Mouse (Mus musculus): ENCODE data around the gene Notch1.

Gene Notch1

GRCm38 (mm10) chr2:26500599-26501370 is 15.7 kb downstream of the Notch1 start:
- DNase-seq (ENCODE audit: low read depth, low spot score): no peak

DNA sequence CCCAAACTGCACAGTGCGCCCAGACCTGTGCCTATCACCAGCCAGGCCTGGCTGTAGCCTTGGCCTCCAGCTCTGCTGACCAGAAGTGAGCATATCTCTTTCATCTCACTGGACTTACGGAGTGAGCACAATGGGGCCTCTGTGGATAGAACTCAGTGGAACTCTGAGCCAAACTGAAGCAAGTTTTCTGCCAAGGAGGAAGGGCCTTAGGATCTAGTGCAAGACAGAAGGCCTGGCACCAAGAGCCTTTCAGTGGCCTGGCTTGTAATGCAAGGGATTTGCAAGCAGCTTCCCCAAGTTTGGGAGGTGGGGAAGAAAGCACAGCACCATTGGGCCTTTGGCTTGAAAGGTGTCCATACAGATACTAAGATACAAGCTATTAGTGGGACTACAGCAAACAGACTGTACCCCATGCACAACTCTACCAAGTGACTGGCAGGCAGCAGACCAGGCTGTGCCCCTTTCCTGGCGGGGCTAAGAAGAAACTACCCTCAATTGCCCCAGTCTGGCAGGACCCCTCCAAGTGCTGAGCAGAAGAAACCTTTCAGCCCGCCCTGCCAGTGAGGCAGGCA is 16.4 kb downstream of the Notch1 start:
- DNase-seq (ENCODE audit: low read depth, low spot score): no peak

DNA sequence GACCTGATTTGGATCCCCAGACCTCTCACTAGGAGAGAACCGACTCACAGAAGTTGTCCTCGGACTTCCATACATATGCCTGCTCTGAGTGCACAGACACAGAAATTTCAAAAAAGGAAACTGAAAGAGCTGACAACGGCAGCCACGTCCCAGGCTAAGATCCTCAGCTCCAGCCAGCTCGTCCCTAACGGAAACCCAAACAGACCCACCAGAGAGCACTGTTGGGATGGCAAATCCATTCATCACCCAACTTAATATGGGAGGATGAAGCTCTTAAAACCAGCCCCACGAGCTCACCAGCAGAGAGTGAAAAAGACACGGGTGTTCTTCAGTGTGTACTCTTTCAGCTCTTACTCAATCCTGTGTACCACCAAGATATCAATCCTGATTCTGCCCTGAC is 17.8 kb downstream of the Notch1 start:
- no peak for DNase-seq (ENCODE audit: low read depth, low spot score)

GRCm38 (mm10) chr2:26497861-26498533 is 18.5 kb downstream of the Notch1 start:
- no peak for DNase-seq (ENCODE audit: low read depth, low spot score)

DNA sequence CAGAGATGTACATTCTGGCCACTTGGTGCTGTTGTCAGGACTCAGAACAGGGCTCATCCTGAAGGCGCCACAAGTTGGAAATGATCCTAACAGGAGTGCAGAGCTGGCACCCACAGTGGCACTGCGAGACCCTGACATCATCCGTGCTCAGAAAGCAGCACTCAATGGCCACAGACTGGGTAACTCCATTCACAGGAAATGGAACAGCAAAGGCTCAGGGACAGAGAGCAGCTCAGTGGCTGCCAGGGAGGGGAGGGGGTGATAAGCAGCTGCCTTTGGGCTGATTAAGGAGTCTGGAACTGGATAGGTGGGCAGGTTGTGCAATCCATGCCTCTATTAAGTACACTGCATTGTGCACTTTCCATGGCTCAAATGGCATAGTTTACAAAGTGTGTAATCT is 20.0 kb downstream of the Notch1 start:
- DNase-seq (ENCODE audit: low read depth, low spot score): no peak

GRCm38 (mm10) chr2:26495701-26496100 is 20.8 kb downstream of the Notch1 start:
- no peak for DNase-seq (ENCODE audit: low read depth, low spot score)

GRCm38 (mm10) chr2:26494991-26495390 is 21.5 kb downstream of the Notch1 start:
- DNase-seq (ENCODE audit: low read depth, low spot score): no peak

DNA sequence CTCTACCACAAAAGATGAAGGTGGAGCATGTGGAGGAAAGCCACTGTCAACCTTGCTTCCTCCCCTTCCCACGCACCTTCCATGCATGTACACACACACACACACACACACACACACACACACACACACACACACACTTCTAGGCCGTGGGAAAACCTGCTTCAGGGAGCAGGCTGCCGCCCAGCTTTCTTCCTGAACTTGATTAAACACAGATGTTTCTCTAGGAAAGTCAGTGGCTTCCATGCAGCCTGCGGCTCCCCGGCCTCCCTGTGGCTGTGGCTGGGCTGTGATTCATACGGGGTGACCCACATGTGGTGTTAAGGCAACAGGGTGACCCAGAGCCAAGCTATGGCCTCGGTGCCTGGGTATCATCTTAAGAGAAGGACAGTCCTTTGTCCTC is 22.1 kb downstream of the Notch1 start:
- no peak for DNase-seq (ENCODE audit: low read depth, low spot score)

DNA sequence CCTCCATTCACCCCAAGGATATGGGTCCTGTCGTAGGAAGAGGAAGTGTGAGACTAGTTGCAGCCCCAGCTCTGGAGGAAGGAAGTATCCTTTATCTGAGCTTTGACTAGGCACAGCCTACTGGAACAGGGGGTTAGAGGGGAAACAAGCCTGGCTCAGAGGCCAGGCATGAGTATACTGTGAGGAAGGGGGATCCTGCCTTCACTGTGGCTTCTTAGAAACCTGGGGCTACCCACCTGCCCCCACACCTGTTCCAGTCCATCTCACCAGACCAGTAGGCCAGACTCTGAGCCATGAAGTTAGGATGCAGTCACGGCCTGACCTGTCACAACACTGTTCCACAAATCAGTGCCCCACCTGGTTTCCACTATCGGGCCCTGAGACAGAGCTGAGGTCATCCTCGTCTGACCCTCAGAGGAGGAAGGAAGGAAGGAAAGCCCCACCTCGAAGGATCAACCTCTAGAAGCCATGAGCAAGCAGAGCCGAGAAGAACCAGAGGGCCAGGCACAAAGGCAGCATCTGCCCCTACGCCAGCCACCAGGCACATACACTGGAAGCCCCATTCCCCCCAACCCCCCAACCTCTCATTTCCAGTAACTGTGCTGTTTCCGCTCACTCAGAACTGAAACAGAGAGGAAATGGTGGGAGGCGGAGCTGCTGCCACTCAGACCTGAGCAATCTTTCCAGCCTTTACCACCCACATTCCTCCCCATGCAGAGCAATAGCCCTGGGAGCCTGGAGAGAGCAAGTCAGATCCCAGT is 23.3 kb downstream of the Notch1 start:
- no peak for DNase-seq (ENCODE audit: low read depth, low spot score)

DNA sequence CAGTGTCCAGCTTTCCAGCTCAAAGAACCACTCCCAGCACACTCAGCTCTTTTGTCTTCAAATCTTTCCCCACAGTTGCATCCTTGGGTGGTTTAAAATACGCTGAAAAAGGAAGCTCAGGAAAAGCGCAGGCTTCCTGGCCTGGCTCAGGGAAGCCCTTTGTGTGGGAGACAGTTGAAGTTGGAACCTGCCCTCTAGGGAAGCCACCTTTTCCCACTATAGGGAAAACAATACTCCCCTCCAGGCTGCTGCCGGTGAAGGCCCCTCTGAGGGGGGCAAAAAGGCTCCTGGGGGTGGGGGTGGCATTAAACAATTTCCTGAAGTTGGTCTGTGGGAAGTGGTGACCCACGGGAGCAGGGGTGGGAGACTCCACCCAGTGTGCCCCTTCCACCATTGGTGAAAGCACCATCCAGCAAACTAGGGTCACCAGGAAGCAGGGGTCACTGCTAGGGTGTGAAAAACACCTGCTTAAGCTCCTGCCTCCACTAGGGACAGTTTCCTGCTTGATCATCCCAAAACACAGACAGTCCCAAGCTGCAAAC is 25.6 kb downstream of the Notch1 start:
- DNase-seq (ENCODE audit: low read depth, low spot score): no peak

DNA sequence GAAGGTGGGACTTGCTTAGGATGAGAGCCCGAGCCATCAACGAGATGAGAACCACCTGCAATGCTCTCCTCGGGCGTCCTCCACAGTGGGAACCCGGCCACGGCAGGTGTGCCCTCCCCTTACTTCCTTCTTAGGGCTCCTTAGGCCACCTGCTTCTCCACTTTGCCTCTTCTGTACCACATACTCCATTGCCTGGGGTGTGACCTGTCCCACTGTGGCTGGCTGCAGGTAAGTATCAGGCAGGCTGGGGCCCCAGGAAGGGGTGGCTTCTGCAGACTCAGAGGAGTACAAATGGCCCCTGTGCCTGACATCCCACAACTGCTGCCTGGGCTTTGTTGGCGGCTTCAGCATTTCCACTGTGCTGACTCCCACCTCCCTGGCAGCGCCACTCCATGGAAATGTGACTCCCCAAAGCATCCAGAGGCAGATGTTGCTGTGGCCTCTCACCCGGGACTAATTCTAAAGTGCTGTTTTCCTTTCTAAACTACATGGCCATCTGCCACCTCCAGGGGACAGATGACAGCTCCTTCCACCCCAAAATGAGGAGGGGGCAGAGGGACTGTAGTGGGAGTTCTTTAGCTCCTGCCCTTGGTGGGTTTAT is 27.8 kb downstream of the Notch1 start:
- no peak for DNase-seq (ENCODE audit: low read depth, low spot score)

DNA sequence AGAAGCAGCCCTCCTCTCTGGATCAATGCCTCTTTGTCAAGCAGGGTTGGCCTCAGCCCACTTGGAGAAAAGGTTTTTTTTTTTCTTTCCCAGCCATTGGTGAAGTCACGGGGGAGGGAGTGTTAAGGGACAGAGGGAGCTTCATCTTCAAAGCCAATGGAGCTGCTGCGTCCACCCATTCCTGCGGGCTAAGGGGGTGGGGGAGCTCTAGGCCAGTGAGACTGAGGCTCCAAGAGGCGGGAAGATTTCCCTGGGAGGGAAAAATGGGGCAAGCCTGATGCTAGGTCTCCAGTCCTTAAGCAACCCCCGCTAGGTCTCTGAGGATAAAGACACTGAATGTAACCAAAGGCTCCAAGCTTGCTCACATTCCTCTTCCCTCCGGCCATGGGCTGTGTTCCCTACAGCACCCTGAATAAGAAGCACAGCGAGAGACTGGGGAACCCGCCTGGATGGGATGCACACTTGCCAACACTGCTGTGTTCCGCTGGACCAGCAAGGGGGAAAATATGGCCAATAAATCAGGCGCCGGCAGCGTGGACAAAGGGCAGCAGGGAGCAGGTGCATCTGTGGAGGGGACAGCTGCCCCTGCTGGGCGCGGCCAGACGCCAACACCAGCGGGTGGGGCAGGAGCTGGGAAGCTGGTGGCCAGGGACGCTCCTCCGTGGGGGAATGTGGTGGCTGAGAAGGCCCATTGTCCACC is 29.0 kb downstream of the Notch1 start:
- DNase-seq (ENCODE audit: low read depth, low spot score): no peak

GRCm38 (mm10) chr2:26486835-26487321 is 29.6 kb downstream of the Notch1 start:
- DNase-seq (ENCODE audit: low read depth, low spot score): no peak

- DNase-seq (ENCODE audit: low read depth, low spot score): no peak
Measured at GRCm38 (mm10) chr2:26486264-26486810, 30.1 kb downstream of the Notch1 start.

DNA sequence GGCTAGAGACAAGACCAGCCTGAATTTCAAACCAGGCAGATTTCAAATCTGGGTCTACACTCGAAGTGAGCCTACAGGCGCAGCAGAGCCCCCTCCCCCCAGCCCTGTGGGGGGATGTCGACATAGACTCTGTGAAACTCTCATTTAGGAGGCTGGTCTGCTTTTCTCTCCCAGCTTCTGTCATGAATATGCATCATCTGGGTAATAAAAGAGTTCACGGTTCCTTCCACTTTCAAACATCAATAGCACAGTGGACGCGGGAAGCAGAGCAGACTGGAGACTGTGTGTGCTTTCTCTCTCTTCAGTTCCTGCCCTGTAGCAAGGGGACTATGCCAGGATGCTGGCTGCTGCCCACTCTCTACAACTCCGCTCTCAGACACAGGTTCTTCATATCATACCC is 30.8 kb downstream of the Notch1 start:
- no peak for DNase-seq (ENCODE audit: low read depth, low spot score)

DNA sequence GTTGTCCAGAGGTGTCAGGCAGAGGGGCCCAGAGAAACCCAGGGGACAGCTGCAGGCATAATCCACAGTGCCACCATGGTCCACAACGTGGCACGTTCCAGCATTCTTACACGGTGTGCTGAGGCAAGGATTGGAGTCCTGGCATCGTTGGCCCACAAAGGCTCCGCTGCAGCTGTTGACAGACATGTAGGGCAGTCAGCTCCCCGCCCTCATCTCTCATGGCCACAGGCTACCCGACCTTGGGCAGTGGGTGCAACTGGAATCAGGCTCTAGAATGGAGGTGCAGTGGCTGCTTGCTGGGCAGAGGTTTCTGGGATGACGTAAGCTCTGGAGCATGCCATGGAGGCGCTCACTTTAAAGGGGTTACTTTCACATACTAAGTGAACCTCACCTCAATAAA is 31.2 kb downstream of the Notch1 start:
- DNase-seq (ENCODE audit: low read depth, low spot score): no peak

DNA sequence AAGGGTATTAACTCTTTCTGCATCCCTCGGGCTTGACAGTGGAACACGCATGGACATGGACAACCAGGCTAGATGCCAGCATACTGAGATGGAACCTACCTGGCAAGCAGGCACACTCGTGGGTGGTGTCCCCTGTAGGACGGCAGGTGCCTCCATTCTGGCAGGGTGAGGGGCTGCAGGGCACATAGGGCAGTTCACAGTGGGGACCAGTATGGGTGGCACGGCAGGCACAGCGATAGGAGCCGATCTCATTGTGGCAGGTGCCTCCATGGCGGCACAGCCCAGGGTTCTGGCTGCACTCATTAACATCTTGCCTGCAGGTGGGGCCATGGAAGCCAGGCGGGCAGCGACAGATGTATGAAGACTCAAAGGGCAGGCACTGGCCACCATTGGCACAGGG is 32.3 kb downstream of the Notch1 start:
- no peak for DNase-seq (ENCODE audit: low read depth, low spot score)

DNA sequence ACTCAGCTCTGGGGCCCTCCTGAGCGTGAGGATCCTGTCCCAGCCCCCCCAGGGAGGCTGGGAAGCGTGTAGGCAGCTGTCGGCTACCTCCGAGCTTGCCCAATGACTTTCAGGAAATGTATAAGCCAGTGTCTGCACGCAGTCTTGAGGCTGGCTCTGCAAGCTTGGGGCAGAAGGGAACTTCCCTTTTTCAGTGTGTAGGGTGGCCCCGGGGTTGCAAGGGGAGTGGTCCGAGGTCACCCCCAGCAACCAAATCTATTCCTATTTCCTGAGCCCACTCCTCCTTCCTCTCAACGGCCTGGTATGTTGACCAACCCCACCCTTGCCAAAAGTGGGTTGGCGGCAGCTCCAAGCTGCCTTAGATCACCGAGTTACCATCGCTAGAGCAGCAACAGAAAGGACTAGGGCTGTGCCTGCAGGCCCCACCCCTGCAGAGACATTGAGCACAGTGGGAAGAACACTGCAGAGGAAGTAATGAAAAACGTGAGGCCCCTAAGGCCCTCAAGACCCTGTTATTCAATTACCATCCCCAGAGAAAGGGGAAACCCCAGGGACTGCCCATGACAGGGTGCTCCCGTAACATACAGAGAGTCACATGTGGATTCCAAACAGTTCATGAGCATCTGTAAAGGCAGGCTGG is 33.1 kb downstream of the Notch1 start:
- DNase-seq (ENCODE audit: low read depth, low spot score): no peak

GRCm38 (mm10) chr2:26482824-26483223 is 33.6 kb downstream of the Notch1 start:
- no peak for DNase-seq (ENCODE audit: low read depth, low spot score)

All from c-Kit-negative CD71-positive TER-119-positive erythroid progenitor cells, embryonic 14.5 days (primary cell).